Mouse (Mus musculus) heart, adult 18-20 months (tissue): ENCODE data around the gene Pnpla1. TPM values are rescaled to one million over a fixed set of nuclear protein-coding genes. Genes with fewer than 3 reads are reported as not detected.
"Not testable (repeated sequence)": the region's sequence is repeated elsewhere in the genome, so short reads cannot be mapped to it uniquely, and the experiment has no call there.

Experiments
- DNase-seq, 2 experiments: peaks; one replicate each; pipeline ENCODE4 v3.0.0; 2021 to 2022; ENCODE audit warnings: mixed read lengths in 1 of 2
- long read RNA-seq, 2 experiments: library from polyadenylated mRNA; stranded (forward); transcript quantifications; one replicate each; pipeline ENCODE4 v2.0.0; 2021
- total RNA-seq, 2 experiments: library from RNA; stranded (reverse); gene quantifications; 2 replicates each; pipeline ENCODE4 v1.2.3; 2021

Pnpla1 gene
- total RNA-seq: not detected
- long read RNA-seq, experiment 1: 0 reads
- long read RNA-seq, experiment 2: 0 reads

- no peak for DNase-seq
Observed at GRCm38 (mm10) chr17:28858205-28858604, at the start of gene Pnpla1. Gene Pnpla1 (plus strand): TSS chr17:28858411.

GRCm38 (mm10) chr17:28808714-28809113 is 49.5 kb upstream of the Pnpla1 start:
- no peak for DNase-seq

- DNase-seq: no peak
Observed at GRCm38 (mm10) chr17:28809175-28809831, 48.9 kb upstream of the Pnpla1 start.

- no peak for DNase-seq
Observed at GRCm38 (mm10) chr17:28812345-28812744, 45.9 kb upstream of the Pnpla1 start.

- DNase-seq: no peak
Observed at GRCm38 (mm10) chr17:28814529-28815097, 43.6 kb upstream of the Pnpla1 start.

- no peak for DNase-seq
Observed at GRCm38 (mm10) chr17:28815384-28816004, 42.7 kb upstream of the Pnpla1 start.

GRCm38 (mm10) chr17:28816326-28816725 is 41.9 kb upstream of the Pnpla1 start:
- not testable (repeated sequence) for DNase-seq

- no peak for DNase-seq
Observed at GRCm38 (mm10) chr17:28816875-28817811, 41.1 kb upstream of the Pnpla1 start.

- DNase-seq: no peak
Observed at GRCm38 (mm10) chr17:28820189-28820588, 38.0 kb upstream of the Pnpla1 start.

- no peak for DNase-seq
Observed at GRCm38 (mm10) chr17:28823004-28823745, 35.0 kb upstream of the Pnpla1 start.

- DNase-seq: no peak
Observed at GRCm38 (mm10) chr17:28823749-28824148, 34.5 kb upstream of the Pnpla1 start.

- DNase-seq: no peak
Observed at GRCm38 (mm10) chr17:28824896-28825295, 33.3 kb upstream of the Pnpla1 start.

- DNase-seq: no peak
Observed at GRCm38 (mm10) chr17:28825359-28826041, 32.7 kb upstream of the Pnpla1 start.

GRCm38 (mm10) chr17:28827665-28828231 is 30.5 kb upstream of the Pnpla1 start:
- DNase-seq: no peak

GRCm38 (mm10) chr17:28829120-28829519 is 29.1 kb upstream of the Pnpla1 start:
- no peak for DNase-seq

- DNase-seq: peak; percentile 17 to 26
Observed at GRCm38 (mm10) chr17:28831065-28831464, 27.1 kb upstream of the Pnpla1 start.

GRCm38 (mm10) chr17:28832040-28832439 is 26.2 kb upstream of the Pnpla1 start:
- no peak for DNase-seq

- DNase-seq: no peak
Observed at GRCm38 (mm10) chr17:28832875-28833274, 25.3 kb upstream of the Pnpla1 start.

- peak; percentile 30 to 52 for DNase-seq
Observed at GRCm38 (mm10) chr17:28834676-28835075, 23.5 kb upstream of the Pnpla1 start.

GRCm38 (mm10) chr17:28837840-28838239 is 20.4 kb upstream of the Pnpla1 start:
- DNase-seq: no peak

- not testable (repeated sequence) for DNase-seq
Observed at GRCm38 (mm10) chr17:28841947-28842346, 16.3 kb upstream of the Pnpla1 start.
